Mouse (Mus musculus) liver, embryonic 14.5 days (tissue): ENCODE results near the gene Svs5.
"Not testable (repeated sequence)": the region's sequence is repeated elsewhere in the genome, so short reads cannot be mapped to it uniquely, and the experiment has no call there.

ENCODE experiments used
- CTCF ChIP-seq: IDR thresholded peaks from 2 replicates; pipeline ENCODE4 v1.5.1; 2016; ENCODE audit warnings: antibody characterized with exemption, low read depth, control low read depth
- EP300 ChIP-seq: IDR thresholded peaks from 2 replicates; pipeline ENCODE4 v1.6.1; 2016; ENCODE audit warnings: antibody characterized with exemption, low read depth

- TF ChIP-seq EP300, CTCF: not testable (repeated sequence)
Measured at GRCm38 (mm10) chr2:164288968-164289367, 43.6 kb upstream of the Svs5 start, which contains the start of gene Svs3a.
